Mouse (Mus musculus): Measurements from ENCODE around the gene Icam2. TPM values are rescaled to one million over a fixed set of nuclear protein-coding genes. Genes with fewer than 3 reads are reported as not detected.

Icam2 gene
- total RNA-seq (2012; rRNA removed) = 58.1 and 82.7 TPM in 2 replicates
- 10 to 100 TPM in 1 of 2 experiments, not detected in 1; 49.6 TPM for polyA plus RNA-seq (2012; ENCODE audit: insufficient read depth in 1 of 2, insufficient read length in 2 of 2, low read depth in 1 of 2, low replicate concordance in 2 of 2, missing spikeins in 1 of 2)

- TF ChIP-seq UBTF (IDR thresholded peaks at IDR 0.05; ENCODE audit: borderline replicate concordance, insufficient read depth, low read depth, low read length) = no peak
- peak; percentile 93 for TF ChIP-seq NELFE (IDR thresholded peaks at IDR 0.05; ENCODE audit: low read depth, low read length)
- TF ChIP-seq MYC (IDR thresholded peaks at IDR 0.05; ENCODE audit: low read depth, low read length) = peak; percentile 99
- TF ChIP-seq ELF1 (IDR thresholded peaks at IDR 0.05; ENCODE audit: low read depth, low read length) = peak; percentile 45; the same call in 1 of the 2 replicates
- peak; percentile 96 for TF ChIP-seq USF1 (IDR thresholded peaks at IDR 0.05; ENCODE audit: low read depth, low read length)
- peak; percentile 95 for TF ChIP-seq SIN3A (IDR thresholded peaks at IDR 0.05; ENCODE audit: low read length)
- peak; percentile 91 for TF ChIP-seq TBP (IDR thresholded peaks at IDR 0.05; ENCODE audit: low read depth, low read length)
- TF ChIP-seq POLR2AphosphoS2 (IDR thresholded peaks at IDR 0.05; ENCODE audit: low read length) = peak; percentile 53; the same call in 1 of the 2 replicates
- TF ChIP-seq CHD2 (IDR thresholded peaks at IDR 0.05; ENCODE audit: low read length) = no peak
- TF ChIP-seq KAT2A (conservative IDR thresholded peaks at IDR 0.05; ENCODE audit: low read depth, low read length) = no peak; the same call in 1 of the 2 replicates
- TF ChIP-seq GABPA (IDR thresholded peaks at IDR 0.05; ENCODE audit: low read depth, low read length) = no peak
- TF ChIP-seq ZKSCAN1 (IDR thresholded peaks at IDR 0.05; ENCODE audit: low read depth, low read length) = no peak
- TF ChIP-seq TCF12 (IDR thresholded peaks at IDR 0.05; ENCODE audit: low read depth, low read length) = peak; percentile 33; the same call in 1 of the 2 replicates
- peak; percentile 16; the same call in 1 of the 2 replicates for TF ChIP-seq MAZ (IDR thresholded peaks at IDR 0.05; ENCODE audit: low read depth, low read length)
- peak in 1 of 2 experiments; percentile 80; a peak in 2 of 4 replicates for TF ChIP-seq EP300 (IDR thresholded peaks at IDR 0.05; ENCODE audit: low read depth in 1 of 2, low read length in 2 of 2)
- TF ChIP-seq MXI1 (IDR thresholded peaks at IDR 0.05; ENCODE audit: low read depth, low read length) = peak; percentile 97
- TF ChIP-seq MYB (IDR thresholded peaks at IDR 0.05; ENCODE audit: low read depth, low read length) = peak; percentile 96
- TF ChIP-seq USF2 (IDR thresholded peaks at IDR 0.05; ENCODE audit: borderline replicate concordance in 1 of 2, insufficient read depth in 1 of 2, low read depth in 1 of 2, low read length in 2 of 2) = peak; percentile 46 to 74; a peak in 3 of 4 replicates
- TF ChIP-seq GATA1 (IDR thresholded peaks at IDR 0.05; ENCODE audit: low read depth, low read length) = peak; percentile 12; the same call in 1 of the 2 replicates
- peak; percentile 99 for TF ChIP-seq MAX (IDR thresholded peaks at IDR 0.05; ENCODE audit: low read length)
- TF ChIP-seq POLR2A (IDR thresholded peaks at IDR 0.05; ENCODE audit: control insufficient read depth in 1 of 2, insufficient read depth in 1 of 2, low read depth in 1 of 2, low read length in 2 of 2, poor library complexity in 1 of 2) = peak; percentile 70 to 97; a peak in 3 of 4 replicates
- TF ChIP-seq BHLHE40 (IDR thresholded peaks at IDR 0.05; ENCODE audit: borderline replicate concordance, low read depth, low read length) = peak; percentile 91
- TF ChIP-seq NRF1 (IDR thresholded peaks at IDR 0.05; ENCODE audit: insufficient read depth, low read depth, low read length, poor library complexity, severe bottlenecking) = no peak
- TF ChIP-seq ZMIZ1 (IDR thresholded peaks at IDR 0.05; ENCODE audit: low read depth, low read length) = peak; percentile 81
- TF ChIP-seq ZNF384 (IDR thresholded peaks at IDR 0.05; ENCODE audit: low read depth, low read length) = no peak
- TF ChIP-seq ETS1 (IDR thresholded peaks at IDR 0.05; ENCODE audit: low read depth, low read length) = peak; percentile 83
- TF ChIP-seq MEF2A (IDR thresholded peaks at IDR 0.05; ENCODE audit: extremely low read depth, insufficient replicate concordance, low read depth, low read length, poor library complexity, severe bottlenecking) = no peak
- Histone ChIP-seq H3K27ac (ENCODE audit: control insufficient read depth, low read depth, low read length) (peak within 1 kb of the TSS; percentile 96), H3K27me3 (ENCODE audit: control insufficient read depth in 1 of 2, insufficient read depth in 2 of 2, low read length in 2 of 2) (no peaks in the 10 kb centered on the region), H3K36me3 (ENCODE audit: control insufficient read depth in 1 of 2, insufficient read depth in 2 of 2, low read length in 2 of 2) (peaks cover 0 to 41% of the 10 kb centered on the region in 2 experiments; a peak in 2 of 4 replicates), H3K9ac (ENCODE audit: control insufficient read depth, low read depth, low read length, poor library complexity, severe bottlenecking) (peak within 1 kb of the TSS; percentile 77), H3K9me3 (replicated peaks; ENCODE audit: insufficient read depth, low read length) (no peaks in the 10 kb centered on the region), H3K4me1 (ENCODE audit: control insufficient read depth in 1 of 2, insufficient read depth in 2 of 2, low read length in 2 of 2) (peaks cover 23 to 40% of the 10 kb centered on the region in 2 experiments), H3K4me3 (ENCODE audit: control insufficient read depth in 1 of 2, insufficient read depth in 1 of 2, low read depth in 2 of 2, low read length in 2 of 2) (peak within 1 kb of the TSS; percentile 64 to 80), H3K79me2 (ENCODE audit: control insufficient read depth, insufficient read depth, low read length, poor library complexity) (peaks cover 6% of the 10 kb centered on the region)
- peak; percentile 92 for DNase-seq (ENCODE audit: low read depth, low spot score)
Observed at GRCm38 (mm10) chr11:106387791-106388216, at the start of gene Icam2. TSS of gene Icam2 (minus strand) at chr11:106388075.
